Mouse (Mus musculus) hindbrain, embryonic 14.5 days (tissue): ENCODE measurements around the gene Socs5. TPM values are rescaled to one million over a fixed set of nuclear protein-coding genes. Genes with fewer than 3 reads are reported as not detected.
"Not testable (repeated sequence)": the region's sequence is repeated elsewhere in the genome, so short reads cannot be mapped to it uniquely, and the experiment has no call there.

Experiments used
- ATAC-seq: fragments of 200-750 bp; cut with Nextera tagmentation; 2 replicates; pipeline ENCODE4 v1.8.0; 2017; ENCODE audit warnings: moderate number of reproducible peaks, mild to moderate bottlenecking, moderate TSS enrichment, moderate library complexity; ENCODE audit not compliant: low FRiP score
- DNase-seq: peaks from one replicate; pipeline ENCODE4 v3.0.0-alpha.2; 2015; ENCODE audit warnings: low spot score
- H3K27ac ChIP-seq: fragments of 300-500 bp; sonication (generic); 2 replicates; pipeline ENCODE4 v1.5.1; 2014; ENCODE audit warnings: mild to moderate bottlenecking, moderate library complexity
- H3K27me3 ChIP-seq: fragments of 300-500 bp; sonication (generic); 2 replicates; pipeline ENCODE4 v1.6.1; 2014; ENCODE audit warnings: mild to moderate bottlenecking, low read length, mixed read lengths; ENCODE audit not compliant: control insufficient read depth, insufficient read depth
- H3K36me3 ChIP-seq: fragments of 300-500 bp; sonication (generic); replicated peaks from 2 replicates; pipeline ENCODE4 v1.6.1; 2014; ENCODE audit not compliant: control insufficient read depth, insufficient read depth
- H3K4me1 ChIP-seq: fragments of 300-500 bp; sonication (generic); replicated peaks from 2 replicates; pipeline ENCODE4 v1.6.1; 2014; ENCODE audit warnings: antibody characterized with exemption, low read length, mixed read lengths; ENCODE audit not compliant: control insufficient read depth, insufficient read depth
- H3K4me2 ChIP-seq: fragments of 300-500 bp; sonication (generic); replicated peaks from 2 replicates; pipeline ENCODE4 v1.6.1; 2014; ENCODE audit warnings: mild to moderate bottlenecking, moderate library complexity
- H3K4me3 ChIP-seq: fragments of 300-500 bp; sonication (generic); replicated peaks from 2 replicates; pipeline ENCODE4 v1.5.1; 2014; ENCODE audit warnings: mild to moderate bottlenecking, low read length
- H3K9ac ChIP-seq: fragments of 300-500 bp; sonication (generic); 2 replicates; pipeline ENCODE4 v1.6.1; 2014
- H3K9me3 ChIP-seq: fragments of 300-500 bp; sonication (generic); 2 replicates; pipeline ENCODE4 v1.6.1; 2016; ENCODE audit warnings: low read length; ENCODE audit not compliant: control insufficient read depth
- WGBS: fragments of 180-500 bp; shearing (Covaris S2); extraction: QIAGEN DNeasy Blood & Tissue Kit; methylation state at CpG from one replicate; pipeline ENCODE4 v1.1.7; 2014; 5-methylcytosine and 5-hydroxymethylcytosine counted together
- polyA plus RNA-seq: library from polyadenylated mRNA; unstranded; fragments of >200 nt; fragmentation: Nextera tagmentation; extraction: Ambion mirVana; gene quantifications from 2 replicates; pipeline ENCODE4 v1.2.1, GENCODE M21; 2014

Socs5 gene
- 22.1 and 24.0 TPM in 2 replicates for polyA plus RNA-seq

GRCm38 (mm10) chr17:87107623-87108221, at the start of gene Socs5:
Socs5 (plus strand) TSS chr17:87107679.
- H3K4me1 ChIP-seq = peaks cover 19% of the 10 kb centered on the region
- H3K4me2 ChIP-seq = peak within 1 kb of the TSS; percentile 79
- H3K9me3 ChIP-seq = no peaks in the 10 kb centered on the region
- peak within 1 kb of the TSS; percentile 79 for H3K9ac ChIP-seq
- H3K4me3 ChIP-seq = peak within 1 kb of the TSS; percentile 68
- ATAC-seq (peak; percentile 82), DNase-seq (peak; percentile 42)
- H3K36me3 ChIP-seq = no peaks in the 10 kb centered on the region
- no peaks in the 10 kb centered on the region for H3K27me3 ChIP-seq
- peak within 1 kb of the TSS; percentile 91 for H3K27ac ChIP-seq
- under 1% methylated on average over 47 of the region's 73 CpGs for WGBS

- H3K27ac ChIP-seq = no peak overlapping the region
- ATAC-seq (no peak), DNase-seq (no peak)
- H3K4me1 ChIP-seq = no peaks in the 10 kb centered on the region
- 88% methylated on average over 9 of the region's 9 CpGs for WGBS
- no peak overlapping the region for H3K9ac ChIP-seq
- no peak overlapping the region for H3K4me3 ChIP-seq
- H3K9me3 ChIP-seq = no peaks in the 10 kb centered on the region
- no peaks in the 10 kb centered on the region for H3K27me3 ChIP-seq
- H3K36me3 ChIP-seq = no peaks in the 10 kb centered on the region
- no peak overlapping the region for H3K4me2 ChIP-seq
Measured at GRCm38 (mm10) chr17:87062639-87063038, 44.8 kb upstream of the Socs5 start.

GRCm38 (mm10) chr17:87063461-87063860, 44.0 kb upstream of the Socs5 start:
- DNase-seq (no peak), ATAC-seq (no peak)
- Histone ChIP-seq H3K4me3 (no peak overlapping the region), H3K27ac (no peak overlapping the region), H3K9me3 (no peaks in the 10 kb centered on the region), H3K9ac (no peak overlapping the region), H3K36me3 (no peaks in the 10 kb centered on the region), H3K4me2 (no peak overlapping the region), H3K4me1 (no peaks in the 10 kb centered on the region), H3K27me3 (no peaks in the 10 kb centered on the region)
- 87% methylated on average over 7 of the region's 7 CpGs for WGBS

GRCm38 (mm10) chr17:87063969-87064368, 43.5 kb upstream of the Socs5 start:
- DNase-seq (no peak), ATAC-seq (no peak)
- Histone ChIP-seq H3K4me1 (no peaks in the 10 kb centered on the region), H3K4me3 (no peak overlapping the region), H3K36me3 (no peaks in the 10 kb centered on the region), H3K9me3 (no peaks in the 10 kb centered on the region), H3K27ac (no peak overlapping the region), H3K9ac (no peak overlapping the region), H3K4me2 (no peak overlapping the region), H3K27me3 (no peaks in the 10 kb centered on the region)
- 80% methylated on average over 6 of the region's 6 CpGs for WGBS

- Histone ChIP-seq H3K9me3 (no peaks in the 10 kb centered on the region), H3K4me1 (no peaks in the 10 kb centered on the region), H3K27ac (no peak overlapping the region), H3K4me2 (no peak overlapping the region), H3K36me3 (no peaks in the 10 kb centered on the region), H3K4me3 (no peak overlapping the region), H3K27me3 (no peaks in the 10 kb centered on the region), H3K9ac (no peak overlapping the region)
- 90% methylated on average over 4 of the region's 4 CpGs for WGBS
- DNase-seq = no peak
- ATAC-seq = no peak
Measured at GRCm38 (mm10) chr17:87068997-87069396, 38.5 kb upstream of the Socs5 start.

- not testable (repeated sequence) for H3K4me1 ChIP-seq, DNase-seq, H3K4me2 ChIP-seq, H3K9ac ChIP-seq, H3K27me3 ChIP-seq, H3K27ac ChIP-seq, ATAC-seq, H3K9me3 ChIP-seq, H3K4me3 ChIP-seq, H3K36me3 ChIP-seq
- 91% methylated on average over 1 of the region's 1 CpGs for WGBS
Measured at GRCm38 (mm10) chr17:87072183-87072582, 35.3 kb upstream of the Socs5 start.

GRCm38 (mm10) chr17:87072766-87073440, 34.6 kb upstream of the Socs5 start:
- no peak for ATAC-seq
- Histone ChIP-seq H3K9ac (no peak overlapping the region), H3K4me1 (no peaks in the 10 kb centered on the region), H3K27ac (no peak overlapping the region), H3K9me3 (no peaks in the 10 kb centered on the region), H3K27me3 (no peaks in the 10 kb centered on the region), H3K4me3 (no peak overlapping the region), H3K4me2 (no peak overlapping the region), H3K36me3 (no peaks in the 10 kb centered on the region)
- no peak for DNase-seq
- 78% methylated on average over 5 of the region's 5 CpGs for WGBS

- Histone ChIP-seq H3K9ac (no peak overlapping the region), H3K4me1 (no peaks in the 10 kb centered on the region), H3K9me3 (no peaks in the 10 kb centered on the region), H3K36me3 (no peaks in the 10 kb centered on the region), H3K27me3 (no peaks in the 10 kb centered on the region), H3K4me2 (no peak overlapping the region), H3K27ac (no peak overlapping the region), H3K4me3 (no peak overlapping the region)
- ATAC-seq (no peak), DNase-seq (no peak)
Measured at GRCm38 (mm10) chr17:87073470-87073869, 34.0 kb upstream of the Socs5 start.

GRCm38 (mm10) chr17:87078217-87078616, 29.3 kb upstream of the Socs5 start:
- H3K4me2 ChIP-seq, H3K4me1 ChIP-seq, H3K9me3 ChIP-seq, ATAC-seq, H3K4me3 ChIP-seq, H3K27ac ChIP-seq, H3K36me3 ChIP-seq, DNase-seq, H3K27me3 ChIP-seq, H3K9ac ChIP-seq: not testable (repeated sequence)
- 97% methylated on average over 17 of the region's 17 CpGs for WGBS
